Comparison of ENCODE assay signal across 7 mouse cellular contexts in the genomic region with DNA sequence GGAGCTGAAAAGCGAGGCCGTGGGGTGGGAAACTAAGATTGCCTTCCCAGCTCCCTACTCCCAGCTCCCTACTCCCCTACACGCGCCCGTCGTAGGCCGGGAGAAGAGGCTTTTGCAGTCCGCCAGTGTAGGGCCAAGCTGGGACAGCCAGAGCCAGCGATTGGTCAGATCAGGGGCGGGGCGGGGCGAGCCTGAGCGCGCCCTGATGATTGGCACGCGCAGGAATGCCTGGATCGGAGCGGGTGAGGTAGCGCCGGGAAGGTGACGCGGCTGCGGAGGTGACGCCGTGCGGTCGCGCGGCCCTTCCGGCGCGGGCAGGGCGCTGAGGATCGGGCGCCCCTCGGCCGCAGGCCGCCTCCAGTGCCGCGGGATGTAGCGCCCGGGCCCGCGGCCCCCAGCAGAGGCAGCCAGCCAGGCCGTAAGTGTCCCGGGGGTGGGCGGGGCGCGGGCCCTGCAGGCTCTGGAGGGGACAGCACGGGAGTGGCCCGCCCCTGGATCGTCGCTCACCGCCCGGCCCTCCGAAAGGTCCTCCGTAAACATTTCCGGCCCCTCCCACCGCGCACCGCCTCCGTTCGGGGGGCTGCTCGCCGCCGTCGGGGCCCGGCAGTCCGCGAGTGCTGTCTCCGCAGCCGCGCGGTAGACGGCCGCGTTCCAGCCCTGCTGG. TPM values are rescaled to one million over a fixed set of nuclear protein-coding genes. Genes with fewer than 3 reads are reported as not detected.
A peak's percentile ranks its signal among the peaks of the same experiment; 100 is the strongest.
DNase-seq lines count a peak whose midpoint lies in the region; ATAC-seq lines count a peak whose summit lies in the region.

A gene (plus strand): TSS at position 211 of the 664 bp plus-strand sequence.

- peak within 1 kb of the TSS; percentile 95 for H3K27ac ChIP-seq in intestine, embryonic 16.5 days (ENCODE audit: low read length)
- peak within 1 kb of the TSS; percentile 80 for H3K27ac ChIP-seq in midbrain, embryonic 11.5 days (ENCODE audit: low read depth, low read length)

- peaks cover 5% of the 10 kb centered on the region; the same call in 1 of the 2 replicates for H3K36me3 ChIP-seq in intestine, embryonic 16.5 days (ENCODE audit: control insufficient read depth, insufficient read depth, low read length)
- H3K36me3 ChIP-seq in midbrain, embryonic 11.5 days (ENCODE audit: control insufficient read depth, insufficient read depth, low read length), result peaks cover 4% of the 10 kb centered on the region; the same call in 1 of the 2 replicates

- intact Hi-C loops in left cerebral cortex, postnatal 36 days (cut with DNase I), result loop anchor here (5.0 kb wide), 1 partner anchor 53 kb away; a partner anchor contains a TSS

- peaks cover 42% of the 10 kb centered on the region for H3K4me1 ChIP-seq in intestine, embryonic 16.5 days (ENCODE audit: control insufficient read depth, insufficient read depth, low read length)
- H3K4me1 ChIP-seq in midbrain, embryonic 11.5 days (ENCODE audit: control insufficient read depth, insufficient read depth, low read length), result peaks cover 16% of the 10 kb centered on the region

- no peaks in the 10 kb centered on the region for H3K27me3 ChIP-seq in intestine, embryonic 16.5 days (replicated peaks; ENCODE audit: control insufficient read depth, insufficient read depth, low read length)
- no peaks in the 10 kb centered on the region for H3K27me3 ChIP-seq in midbrain, embryonic 11.5 days (ENCODE audit: control insufficient read depth, insufficient read depth, low read length)

- under 1% methylated on average over 71 of the region's 77 CpGs for WGBS in intestine, embryonic 16.5 days
- WGBS in midbrain, embryonic 11.5 days, result under 1% methylated on average over 63 of the region's 77 CpGs

- peak; percentile 98 for DNase-seq in adrenal gland, adult 8-10 months
- peak; percentile 97 for DNase-seq in embryo, embryonic 9.5 days (ENCODE audit: extremely low spot score)
- DNase-seq in gastrocnemius, postnatal 4 days (ENCODE audit: low spot score in 2 of 2), result peak; percentile 90 to 97
- peak; percentile 97 for DNase-seq in left cerebral cortex, postnatal 36 days (ENCODE audit: low spot score in 2 of 2)
- peak; percentile 99 for DNase-seq in midbrain, embryonic 11.5 days (ENCODE audit: low spot score, missing footprints)
- peak; percentile 96 for DNase-seq in skeletal muscle tissue, adult 2 months (ENCODE audit: low read depth, low spot score)

- peak within 1 kb of the TSS; percentile 97 for H3K4me3 ChIP-seq in intestine, embryonic 16.5 days (ENCODE audit: low read length)
- H3K4me3 ChIP-seq in midbrain, embryonic 11.5 days (ENCODE audit: low read depth, low read length), result peak within 1 kb of the TSS; percentile 93

- peak; percentile 99 for ATAC-seq in intestine, embryonic 16.5 days
- peak; percentile 99 for ATAC-seq in midbrain, embryonic 11.5 days (ENCODE audit: low FRiP score)

- H3K9me3 ChIP-seq in intestine, embryonic 16.5 days (ENCODE audit: control insufficient read depth, low read length), result no peaks in the 10 kb centered on the region
- no peaks in the 10 kb centered on the region for H3K9me3 ChIP-seq in midbrain, embryonic 11.5 days (ENCODE audit: control insufficient read depth, low read length)

- peak within 1 kb of the TSS; percentile 73 for H3K4me2 ChIP-seq in intestine, embryonic 16.5 days (ENCODE audit: low read depth, low read length)
- peak within 1 kb of the TSS; percentile 73 for H3K4me2 ChIP-seq in midbrain, embryonic 11.5 days

- peak within 1 kb of the TSS; percentile 96 for H3K9ac ChIP-seq in intestine, embryonic 16.5 days (ENCODE audit: low read depth, low read length)
- peak within 1 kb of the TSS; percentile 85 for H3K9ac ChIP-seq in midbrain, embryonic 11.5 days (ENCODE audit: low read length)

RNA-seq across cellular contexts. Expression of the gene that starts here (rescaled TPM):
- total RNA-seq in adrenal gland, adult 8-10 months (2022), result 100 to 1,000 TPM; 123 to 151 (median 129) TPM
- 10 to 100 TPM; 96.9 to 97.4 TPM for total RNA-seq in gastrocnemius, postnatal 4 days (2021)
- 78.7 and 82.8 TPM in 2 replicates for polyA plus RNA-seq in intestine, embryonic 16.5 days (2015; fragmentation: Nextera tagmentation; extraction: Ambion mirVana)
- total RNA-seq in left cerebral cortex, postnatal 36 days (2021), result 10 to 100 TPM; 60.2 to 62.8 TPM
- 76.7 and 81.5 TPM in 2 replicates for polyA plus RNA-seq in midbrain, embryonic 11.5 days (2014; fragmentation: Nextera tagmentation; extraction: Ambion mirVana)

Comparison
In these comparisons a context has a peak if more than half of its experiments do, and no peak if none do; other contexts are left out.
1. Peak in every context shown above with its lines: DNase-seq, ATAC-seq, H3K4me3 ChIP-seq and H3K27ac ChIP-seq.